Mouse (Mus musculus) adrenal gland, adult (tissue): ENCODE measurements around the gene Vwf.

Experiments
- DNase-seq, 2 experiments: peaks; one replicate each; pipeline ENCODE4 v3.0.0; 2022 to 2023; ENCODE audit warnings: low spot score in 1 of 2; ENCODE audit not compliant: inconsistent age in 2 of 2

Gene Vwf

DNA sequence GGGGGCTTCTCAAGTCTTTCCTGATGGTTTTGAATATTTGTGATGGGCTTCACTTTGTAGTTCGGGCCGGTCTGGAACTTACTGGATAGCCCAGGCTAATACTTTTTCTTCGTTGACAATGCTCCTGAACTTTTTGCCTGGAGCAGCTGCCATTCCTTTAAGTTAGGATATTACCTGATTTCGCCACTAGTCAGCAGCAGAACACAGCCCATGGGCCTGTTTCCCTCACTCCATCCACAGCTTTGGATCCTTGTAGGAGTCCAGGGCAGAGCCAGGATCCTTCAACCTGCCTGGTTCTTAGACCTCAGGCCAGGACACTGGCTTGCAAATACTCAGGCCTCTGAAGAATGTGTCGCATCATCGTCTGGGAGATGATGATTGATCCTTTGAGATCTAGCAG is 74.2 kb downstream of the Vwf start:
- DNase-seq, result peak in 1 of 2 experiments; percentile 73

DNA sequence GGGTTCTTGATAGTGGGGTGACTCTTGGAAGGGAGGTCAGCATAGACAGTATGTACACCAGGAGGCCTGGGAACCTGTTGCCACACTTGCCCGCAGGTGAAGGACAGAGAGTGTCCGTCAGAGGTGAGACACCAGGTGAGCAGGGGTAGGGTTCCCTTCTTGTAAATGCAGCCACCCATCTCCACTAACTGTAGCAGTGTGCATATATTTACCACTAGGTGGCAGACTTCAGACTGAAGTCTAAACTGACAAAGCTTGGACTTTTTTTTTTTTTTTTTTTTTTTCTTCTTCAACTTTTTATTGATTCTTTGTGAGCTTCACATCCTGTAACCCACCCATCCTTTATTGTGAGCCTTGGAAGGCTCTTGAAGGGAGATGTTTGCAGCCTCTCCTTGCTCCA is 75.9 kb downstream of the Vwf start:
- peak in 1 of 2 experiments; percentile 63 for DNase-seq

DNA sequence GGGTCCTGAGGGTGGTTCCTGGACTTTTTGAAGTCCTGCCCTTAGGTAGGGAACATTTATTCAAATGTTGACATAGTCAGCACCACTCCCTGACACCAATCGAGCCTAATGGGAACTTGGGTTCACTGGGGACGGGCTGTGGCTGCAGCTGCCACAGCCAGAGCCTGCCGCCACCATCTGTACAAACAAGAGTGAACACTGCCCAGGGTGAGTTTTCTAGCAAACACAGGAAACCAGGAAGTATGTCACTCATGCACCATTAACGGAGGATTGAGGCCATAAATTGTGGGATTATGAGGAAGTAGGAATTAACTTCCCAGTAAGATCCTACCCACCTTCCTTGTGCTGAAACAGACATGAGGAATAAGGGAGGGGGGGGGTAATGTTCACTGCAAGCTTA is 93.9 kb downstream of the Vwf start:
- DNase-seq, result no peak

DNA sequence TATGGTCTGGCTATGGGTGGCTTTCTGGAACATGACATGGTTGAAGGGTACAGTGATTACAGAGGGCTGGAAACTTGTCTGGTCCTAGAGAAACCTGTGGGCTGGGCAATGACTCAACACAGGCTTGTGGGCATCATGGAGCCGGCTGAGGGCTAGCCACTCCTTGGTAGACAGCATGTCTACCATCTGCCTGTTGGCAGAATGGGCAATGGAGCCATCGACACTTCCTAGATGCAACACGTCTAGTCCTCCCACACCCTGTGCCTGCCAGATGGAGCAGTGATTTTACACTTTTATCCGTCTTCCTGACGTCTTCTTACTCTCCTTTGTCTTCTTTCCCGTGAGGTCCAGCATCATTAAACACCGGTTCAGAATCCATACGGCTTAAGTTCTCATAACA is 94.6 kb downstream of the Vwf start:
- DNase-seq, result no peak

DNA sequence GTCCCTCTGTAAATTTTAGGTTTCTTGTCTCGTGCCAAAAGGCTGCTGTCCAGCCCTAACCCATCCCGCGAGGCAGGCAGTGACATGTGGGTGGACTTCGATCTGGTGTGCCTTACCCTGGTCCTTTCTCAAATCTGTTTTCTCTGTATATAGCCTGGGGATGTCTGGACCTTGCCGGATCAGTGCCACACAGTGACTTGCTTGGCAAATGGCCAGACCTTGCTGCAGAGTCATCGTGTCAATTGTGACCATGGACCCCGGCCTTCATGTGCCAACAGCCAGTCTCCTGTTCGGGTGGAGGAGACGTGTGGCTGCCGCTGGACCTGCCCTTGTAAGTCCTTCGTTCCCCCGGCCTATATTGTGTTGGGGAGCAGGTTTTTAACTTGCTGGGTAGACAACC is 102.4 kb downstream of the Vwf start:
- DNase-seq, result peak; percentile 36 to 93

DNA sequence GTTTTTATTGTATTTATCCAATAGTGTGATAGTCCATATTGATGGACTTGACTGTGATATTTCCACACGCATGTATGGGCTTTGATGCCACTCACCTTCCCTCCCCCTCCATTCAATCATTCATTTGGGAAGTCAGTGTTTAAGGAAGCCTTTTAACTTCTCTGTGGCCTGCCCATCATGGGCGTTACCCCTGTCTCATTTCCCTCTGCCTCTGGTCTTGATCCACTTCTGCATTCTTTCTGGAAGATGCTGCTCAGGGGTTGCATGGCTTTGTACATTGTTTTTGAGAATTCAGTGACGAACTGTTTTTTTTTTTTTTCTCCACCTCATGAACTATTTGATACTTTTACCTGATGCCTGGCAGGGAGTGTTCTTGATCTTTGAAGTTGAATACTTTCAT is 104.8 kb downstream of the Vwf start:
- no peak for DNase-seq

DNA sequence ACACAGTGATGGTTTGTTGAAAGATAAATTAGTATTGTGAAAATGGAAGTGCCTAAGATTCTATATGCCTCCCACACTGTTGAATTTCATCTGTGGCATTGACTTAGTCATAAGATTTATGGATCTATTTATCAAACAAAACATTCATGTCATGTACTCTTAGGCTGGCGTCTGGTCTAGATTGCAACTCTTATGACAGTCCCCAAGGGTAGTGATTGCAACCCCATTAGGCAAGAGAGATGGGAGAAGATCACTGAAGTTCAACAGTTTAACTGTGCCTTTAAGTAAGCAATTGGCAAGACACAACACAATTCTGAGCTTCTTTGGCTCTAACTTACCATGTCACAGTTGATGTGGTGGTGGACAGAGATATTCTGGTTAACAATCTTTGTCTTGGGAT is 106.8 kb downstream of the Vwf start:
- peak in 1 of 2 experiments; percentile 69 for DNase-seq

DNA sequence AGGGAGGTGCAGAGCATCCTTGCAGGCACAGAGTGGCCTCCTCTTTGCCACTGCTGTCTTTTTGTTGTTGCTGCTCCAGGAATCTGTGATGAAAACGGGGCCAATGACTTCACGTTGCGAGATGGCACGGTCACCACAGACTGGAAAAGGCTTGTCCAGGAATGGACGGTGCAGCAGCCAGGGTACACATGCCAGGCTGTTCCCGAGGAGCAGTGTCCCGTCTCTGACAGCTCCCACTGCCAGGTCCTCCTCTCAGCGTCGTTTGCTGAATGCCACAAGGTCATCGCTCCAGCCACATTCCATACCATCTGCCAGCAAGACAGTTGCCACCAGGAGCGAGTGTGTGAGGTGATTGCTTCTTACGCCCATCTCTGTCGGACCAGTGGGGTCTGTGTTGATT is 110.3 kb downstream of the Vwf start:
- DNase-seq, result no peak

DNA sequence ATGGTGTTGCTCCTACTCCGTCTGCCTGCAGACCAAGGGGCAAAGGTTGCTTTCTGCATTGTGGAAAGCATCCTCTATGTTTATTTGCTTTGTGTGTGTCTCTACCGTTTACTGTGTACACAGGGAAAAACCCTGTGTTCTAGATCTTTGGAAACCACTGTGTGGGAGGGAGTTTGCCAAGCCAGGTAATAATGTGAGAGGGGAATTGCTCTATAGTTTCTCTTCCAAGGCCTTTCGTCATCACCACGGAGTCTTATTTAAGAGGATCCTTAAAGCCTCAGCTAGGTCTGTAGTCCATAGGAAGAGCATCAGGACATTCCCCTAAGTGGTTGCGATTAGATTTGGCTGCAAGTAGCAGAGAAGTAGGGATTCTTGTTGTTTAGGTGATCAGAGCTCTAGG is 111.4 kb downstream of the Vwf start:
- DNase-seq, result no peak

DNA sequence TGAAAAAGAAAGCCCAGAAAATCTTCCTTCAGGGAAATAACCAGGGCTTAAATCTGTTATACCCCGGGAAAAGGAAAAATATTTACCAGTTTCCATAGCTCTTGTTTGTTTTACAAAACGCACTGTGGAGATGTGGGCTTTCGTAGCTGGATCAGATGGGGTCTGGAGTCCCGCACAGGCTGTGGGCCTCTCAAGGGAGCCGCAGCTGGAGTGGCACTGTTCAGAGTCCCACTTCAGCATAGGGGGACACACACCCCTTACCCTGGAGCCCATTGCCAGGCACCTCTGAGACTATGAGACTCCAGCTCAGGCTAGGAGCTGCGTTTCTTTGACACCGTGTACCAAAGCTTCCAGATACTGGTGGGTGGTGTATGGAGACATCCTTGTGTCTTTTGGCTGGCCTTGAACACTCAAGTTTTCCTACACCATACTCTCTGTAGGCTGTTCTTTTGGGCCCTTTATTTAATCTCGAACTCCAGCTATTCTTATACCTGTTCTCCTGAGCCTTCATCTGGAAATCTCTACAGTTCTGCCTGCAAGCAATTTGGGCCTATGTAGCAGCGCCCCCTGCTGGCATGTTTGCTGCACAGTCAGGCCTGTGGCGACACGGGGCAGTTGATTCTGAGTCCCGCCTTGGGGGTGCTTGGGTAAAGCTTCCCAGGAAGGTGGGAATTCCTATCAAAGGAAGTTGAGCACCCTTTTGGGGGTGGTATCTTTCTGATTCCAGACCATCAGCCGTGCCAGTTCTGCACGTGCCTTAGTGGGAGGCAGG is 114.7 kb downstream of the Vwf start:
- DNase-seq, result peak; percentile 58 to 93

DNA sequence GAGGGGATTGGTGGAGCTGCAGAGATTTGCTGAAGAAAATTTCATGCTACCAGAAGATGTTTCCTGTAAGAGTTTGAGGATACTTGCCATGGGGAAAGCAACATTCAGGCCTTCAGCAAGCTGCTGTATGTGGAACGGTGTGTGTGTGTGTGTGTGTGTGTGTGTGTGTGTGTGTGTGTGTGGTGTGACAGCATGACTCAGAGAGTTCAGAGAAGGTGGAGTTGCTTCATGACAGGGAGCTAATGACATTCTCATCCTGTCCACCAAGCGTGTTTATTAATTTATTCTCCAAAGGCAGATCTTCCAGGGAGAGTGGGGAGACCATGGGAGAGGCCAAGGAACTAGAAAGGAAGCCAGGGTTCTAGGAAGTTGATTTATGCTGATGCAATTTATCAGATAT is 117.3 kb downstream of the Vwf start:
- peak in 1 of 2 experiments; percentile 62 for DNase-seq

DNA sequence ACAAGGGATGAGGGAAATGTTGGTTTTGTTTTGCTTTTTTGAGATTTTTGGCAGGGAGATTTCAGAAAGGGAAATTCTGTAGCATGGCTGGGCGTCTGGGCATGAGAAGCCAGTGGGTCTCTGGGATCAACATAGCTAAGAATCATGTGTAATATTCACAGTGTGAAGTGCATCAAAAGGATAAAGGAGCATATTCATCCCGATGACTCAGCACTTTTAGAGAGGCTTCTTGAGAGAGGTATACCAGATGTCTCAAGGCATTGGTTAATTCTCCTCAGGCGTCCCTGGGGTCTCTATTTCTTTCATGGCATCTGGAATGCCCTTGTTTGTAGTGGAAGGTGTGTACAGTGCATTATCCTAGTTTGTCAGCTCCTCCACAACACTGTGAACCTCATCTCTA is 125.3 kb downstream of the Vwf start:
- DNase-seq, result no peak

DNA sequence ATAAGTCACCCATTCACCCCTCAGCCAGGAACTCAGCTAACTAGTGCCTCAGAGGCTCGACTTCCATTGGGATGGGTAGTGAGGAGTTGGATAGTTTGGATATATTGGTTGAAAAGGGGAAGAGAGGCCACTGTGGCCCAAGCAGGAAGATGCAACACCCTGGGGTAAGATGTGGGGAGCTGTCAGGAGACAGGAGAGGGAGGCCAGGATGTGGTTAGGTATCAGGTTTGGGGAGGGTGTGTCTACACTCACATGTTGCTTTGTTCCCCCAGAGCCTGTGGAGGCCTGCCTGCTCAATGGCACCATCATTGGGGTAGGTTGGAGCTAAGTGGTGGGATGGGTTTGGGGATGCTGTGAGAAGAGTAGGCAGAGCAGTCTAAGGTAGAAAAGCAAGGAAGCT is 131.9 kb downstream of the Vwf start:
- no peak for DNase-seq

DNA sequence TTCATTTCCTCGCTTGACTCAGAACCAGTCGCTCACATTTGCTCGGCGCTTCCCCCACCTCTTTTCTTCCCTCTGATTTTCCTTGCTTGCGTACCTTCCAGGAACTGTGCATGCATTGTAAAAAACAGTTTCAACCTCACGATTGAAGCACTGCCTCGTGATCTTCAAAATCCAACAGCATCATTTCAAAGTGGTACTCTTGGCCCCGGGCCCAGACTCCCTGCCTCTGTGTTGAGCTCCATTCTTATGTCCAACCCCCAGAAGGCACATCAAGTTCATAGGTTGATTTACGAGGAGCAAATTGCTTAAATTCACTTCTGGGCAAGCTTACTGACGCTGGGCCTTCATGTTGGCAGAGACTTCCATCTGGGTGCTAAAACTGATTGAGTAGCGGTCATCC is 134.0 kb downstream of the Vwf start:
- no peak for DNase-seq

DNA sequence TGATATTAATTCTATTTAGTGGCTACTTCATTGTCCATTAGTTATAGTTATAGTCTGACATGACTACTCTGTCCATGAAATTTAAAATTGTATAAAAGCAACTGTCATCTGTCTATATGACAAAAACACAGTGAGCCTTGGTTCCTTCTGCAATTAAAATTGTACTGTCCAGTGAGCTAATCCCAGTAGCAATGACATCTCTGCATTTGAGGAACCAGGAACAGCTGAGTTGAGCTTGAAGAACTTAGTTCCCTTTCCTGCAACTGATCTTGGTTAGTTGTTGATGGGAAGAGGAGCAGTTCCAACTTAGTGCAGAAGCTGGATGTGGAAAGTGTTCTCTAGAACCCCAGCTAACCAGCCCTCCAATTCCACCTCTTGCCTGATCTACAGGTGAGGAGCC is 138.8 kb downstream of the Vwf start:
- DNase-seq, result no peak

DNA sequence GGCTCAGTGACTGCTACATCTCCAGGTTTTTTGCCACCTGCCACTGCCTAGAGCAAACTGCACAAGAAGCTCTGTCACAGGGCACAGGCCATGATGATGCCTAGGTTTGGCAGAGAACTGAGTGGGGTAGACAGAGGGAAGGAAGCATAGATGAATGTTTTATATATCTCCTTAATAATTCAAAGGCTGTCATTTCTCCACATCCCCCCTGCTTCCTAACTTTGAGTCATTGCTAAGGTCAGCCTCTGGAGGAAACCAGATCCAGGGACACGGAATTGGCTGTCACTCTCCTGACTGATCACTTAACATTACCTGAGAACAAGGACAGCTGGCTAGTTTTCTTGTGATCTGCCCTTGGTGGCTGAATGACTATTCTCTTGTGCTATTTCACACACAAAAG is 141.4 kb downstream of the Vwf start:
- peak in 1 of 2 experiments; percentile 75 for DNase-seq

DNA sequence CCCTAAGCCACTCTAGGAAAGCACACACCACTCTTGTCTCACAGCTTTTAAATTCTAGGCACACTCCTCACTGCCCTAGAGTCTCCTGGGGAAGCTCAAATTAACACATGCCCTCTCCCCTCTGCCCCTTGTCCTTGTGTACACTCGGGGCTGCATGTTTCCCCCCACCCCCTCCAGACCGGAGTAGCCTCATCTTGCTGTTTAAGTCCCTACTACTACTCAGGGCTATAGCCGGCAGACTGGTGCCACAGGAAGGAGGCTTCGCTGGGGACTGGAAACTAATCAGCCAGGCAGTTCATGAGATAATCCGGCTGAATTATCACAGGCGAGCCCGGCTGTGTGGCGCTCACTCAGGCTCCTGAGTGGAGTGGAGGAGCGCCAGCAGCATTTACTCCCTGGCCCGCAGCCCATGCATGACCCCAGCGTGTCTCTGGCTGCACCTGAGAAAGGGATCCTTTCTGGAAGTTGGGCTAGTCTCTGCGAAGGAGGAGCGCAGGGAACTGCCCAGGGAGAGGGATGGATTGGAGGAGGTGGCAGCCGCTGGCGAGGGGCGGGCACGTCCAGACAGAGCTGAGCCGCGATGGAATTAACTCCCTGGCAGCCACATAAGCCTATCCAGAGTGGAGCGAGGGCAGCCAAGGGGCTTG is 143.6 kb downstream of the Vwf start, which contains the start of gene Ano2:
Gene Ano2, plus strand, starts transcription at position 363 of the 647 bp plus-strand sequence.
- peak in 1 of 2 experiments; percentile 57 for DNase-seq

DNA sequence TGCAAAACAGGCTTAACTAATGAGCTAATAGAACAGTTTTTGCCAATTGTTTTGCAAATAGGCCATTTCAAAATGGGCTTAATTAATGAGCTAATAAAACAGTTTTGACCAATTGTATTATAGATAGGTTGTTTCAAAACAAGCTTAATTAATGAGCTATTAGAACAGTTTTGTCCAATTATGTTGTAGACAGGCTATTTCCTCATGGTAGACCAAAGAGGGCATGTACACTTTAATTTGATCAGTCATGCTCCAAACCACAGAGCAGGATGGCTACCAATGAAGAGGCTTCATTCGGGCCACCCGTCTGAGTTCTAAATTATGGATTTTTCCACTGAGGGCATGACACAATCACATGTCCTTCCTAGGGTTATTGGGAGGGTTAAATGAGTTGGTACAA is 154.6 kb downstream of the Vwf start:
- peak in 1 of 2 experiments; percentile 36 for DNase-seq

DNA sequence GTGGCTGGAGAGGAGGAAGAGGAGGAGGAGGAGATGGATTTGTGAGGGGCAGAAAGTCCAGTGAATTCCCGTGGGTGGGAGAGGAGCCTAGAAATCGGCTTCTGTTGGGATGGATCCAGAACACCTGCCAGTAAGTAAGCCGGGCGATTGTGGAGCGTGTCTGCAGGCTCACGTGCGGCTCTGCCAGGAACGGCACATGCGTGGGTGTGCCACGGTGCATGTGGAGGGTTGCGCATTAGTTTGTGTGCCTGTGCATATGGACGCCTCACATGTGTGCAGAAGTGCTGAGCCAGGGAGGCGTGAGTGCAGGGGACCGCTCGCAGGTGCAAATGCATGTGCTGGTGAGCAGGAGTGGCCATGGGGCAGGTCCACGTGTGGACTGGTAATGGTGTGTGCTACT is 164.7 kb downstream of the Vwf start:
- no peak for DNase-seq

DNA sequence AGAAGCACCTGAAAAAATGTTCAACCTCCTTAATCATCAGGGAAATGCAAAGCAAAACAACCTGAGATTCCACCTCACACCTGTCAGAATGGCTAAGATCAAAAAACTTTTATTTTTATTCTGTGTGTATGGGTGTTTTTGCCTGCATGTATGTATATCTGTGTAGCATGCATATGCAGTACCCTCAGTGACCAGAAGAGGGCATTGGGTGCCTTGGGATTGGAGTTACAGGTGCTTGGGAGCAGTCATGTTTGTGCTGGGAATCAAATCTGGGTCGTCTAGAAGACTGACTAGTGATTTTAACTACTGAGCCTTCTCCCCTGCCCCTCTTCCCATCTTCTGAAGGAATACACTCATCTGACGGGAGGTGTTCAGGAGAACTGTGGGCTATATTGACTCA is 179.8 kb downstream of the Vwf start:
- no peak for DNase-seq

DNA sequence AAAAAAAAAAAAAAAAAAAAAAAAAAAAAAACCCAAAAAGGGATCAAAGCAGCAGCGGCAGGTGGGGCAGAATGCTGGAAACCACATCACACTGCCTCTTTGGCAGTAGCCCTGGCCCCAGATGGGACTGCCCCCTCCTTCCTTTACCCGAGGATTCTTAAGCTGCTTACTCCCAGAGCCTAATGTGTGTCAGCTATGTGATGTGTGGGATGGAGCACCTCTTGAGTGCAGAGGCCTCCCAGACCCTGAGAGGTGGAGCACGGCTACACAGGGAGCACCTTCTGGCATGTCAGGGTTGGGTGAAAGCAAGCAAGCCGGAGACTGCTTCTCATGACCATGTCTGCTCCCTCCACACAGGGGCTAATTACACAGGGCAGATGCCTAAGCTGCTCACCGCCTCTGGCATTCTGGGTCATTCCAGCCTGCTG is 180.9 kb downstream of the Vwf start:
- DNase-seq, result no peak

DNA sequence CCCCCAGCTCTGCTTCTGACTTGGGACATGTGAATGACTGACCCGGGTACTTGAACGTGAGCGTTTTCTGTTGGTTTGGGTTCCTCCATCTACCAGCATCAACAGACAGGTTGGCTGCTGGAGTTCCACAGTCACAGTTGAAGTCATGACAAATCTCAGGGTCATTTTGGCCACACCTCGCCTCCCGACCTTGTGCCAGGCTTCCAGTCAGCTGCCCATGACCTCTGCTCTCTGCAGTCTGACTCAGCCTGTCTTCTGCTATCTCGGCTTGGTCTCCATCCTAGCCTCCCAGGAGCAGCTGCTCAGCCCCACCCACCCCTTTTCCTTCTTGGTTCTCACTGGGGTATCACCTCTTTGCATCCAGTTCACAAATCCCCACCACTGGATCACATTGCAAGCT is 182.9 kb downstream of the Vwf start:
- peak; percentile 48 to 80 for DNase-seq
